Mouse (Mus musculus) limb, embryonic 11.5 days (tissue): ENCODE measurements at regions not wholly inside any gene's neighbourhood (a gene's known extent, or its start where the extent isn't known, plus 50 kb on each side); places are given as distances from the start of the nearest gene placed in this dataset.

Experiments used
- ATAC-seq: fragments of 200-750 bp; cut with Nextera tagmentation; 2 replicates; pipeline ENCODE4 v1.8.0; 2017; ENCODE audit warnings: low read depth; ENCODE audit not compliant: insufficient number of reproducible peaks, low FRiP score, low TSS enrichment
- DNase-seq: peaks from one replicate; pipeline ENCODE4 v3.0.0-alpha.2; 2015; ENCODE audit warnings: low spot score
- H3K27ac ChIP-seq: fragments of 300-500 bp; sonication (generic); replicated peaks from 2 replicates; pipeline ENCODE4 v1.5.1; 2014; ENCODE audit warnings: low read depth, mild to moderate bottlenecking, low read length
- H3K27me3 ChIP-seq: fragments of 300-500 bp; sonication (generic); 2 replicates; pipeline ENCODE4 v1.6.1; 2014; ENCODE audit warnings: mild to moderate bottlenecking, low read length, mixed read lengths; ENCODE audit not compliant: control insufficient read depth, insufficient read depth
- H3K36me3 ChIP-seq: fragments of 300-500 bp; sonication (generic); 2 replicates; pipeline ENCODE4 v1.6.1; 2014; ENCODE audit warnings: mild to moderate bottlenecking, low read length, moderate library complexity, mixed read lengths; ENCODE audit not compliant: control insufficient read depth, insufficient read depth
- H3K4me1 ChIP-seq: fragments of 300-500 bp; sonication (generic); 2 replicates; pipeline ENCODE4 v1.6.1; 2014; ENCODE audit warnings: low read length, mixed read lengths; ENCODE audit not compliant: control insufficient read depth, insufficient read depth
- H3K4me2 ChIP-seq: fragments of 300-500 bp; sonication (generic); 2 replicates; pipeline ENCODE4 v1.6.1; 2014; ENCODE audit warnings: low read depth, mild to moderate bottlenecking, moderate library complexity; ENCODE audit not compliant: severe bottlenecking
- H3K4me3 ChIP-seq: fragments of 300-500 bp; sonication (generic); 2 replicates; pipeline ENCODE4 v1.5.1; 2014; ENCODE audit warnings: low read depth, low read length
- H3K9ac ChIP-seq: fragments of 300-500 bp; sonication (generic); 2 replicates; pipeline ENCODE4 v1.6.1; 2014; ENCODE audit warnings: mild to moderate bottlenecking, low read length
- H3K9me3 ChIP-seq: fragments of 300-500 bp; sonication (generic); 2 replicates; pipeline ENCODE4 v1.6.1; 2016; ENCODE audit warnings: low read length; ENCODE audit not compliant: control insufficient read depth
- WGBS: fragments of 180-500 bp; shearing (Covaris S2); extraction: QIAGEN DNeasy Blood & Tissue Kit; methylation state at CpG from one replicate; pipeline ENCODE4 v1.1.7; 2014; 5-methylcytosine and 5-hydroxymethylcytosine counted together

- Histone ChIP-seq H3K9me3 (no peaks in the 10 kb centered on the region), H3K27me3 (no peaks in the 10 kb centered on the region), H3K4me3 (no peak overlapping the region), H3K27ac (no peak overlapping the region), H3K4me2 (no peak overlapping the region), H3K4me1 (no peaks in the 10 kb centered on the region), H3K9ac (no peak overlapping the region), H3K36me3 (no peaks in the 10 kb centered on the region)
- DNase-seq = no peak
- WGBS = 88% methylated on average over 3 of the region's 3 CpGs
- no peak for ATAC-seq
Observed at GRCm38 (mm10) chr8:100678580-100678979, 1262.3 kb upstream of the Cdh8 start.
